Mouse (Mus musculus) frontal cortex, postnatal 10 days (tissue): ENCODE measurements around the gene Tecpr2.

Experiments used
- DNase-seq, 2 experiments: peaks; one replicate each; pipeline ENCODE4 v3.0.0; 2022; ENCODE audit warnings: low spot score in 2 of 2, mixed read lengths in 1 of 2

Gene Tecpr2

DNA sequence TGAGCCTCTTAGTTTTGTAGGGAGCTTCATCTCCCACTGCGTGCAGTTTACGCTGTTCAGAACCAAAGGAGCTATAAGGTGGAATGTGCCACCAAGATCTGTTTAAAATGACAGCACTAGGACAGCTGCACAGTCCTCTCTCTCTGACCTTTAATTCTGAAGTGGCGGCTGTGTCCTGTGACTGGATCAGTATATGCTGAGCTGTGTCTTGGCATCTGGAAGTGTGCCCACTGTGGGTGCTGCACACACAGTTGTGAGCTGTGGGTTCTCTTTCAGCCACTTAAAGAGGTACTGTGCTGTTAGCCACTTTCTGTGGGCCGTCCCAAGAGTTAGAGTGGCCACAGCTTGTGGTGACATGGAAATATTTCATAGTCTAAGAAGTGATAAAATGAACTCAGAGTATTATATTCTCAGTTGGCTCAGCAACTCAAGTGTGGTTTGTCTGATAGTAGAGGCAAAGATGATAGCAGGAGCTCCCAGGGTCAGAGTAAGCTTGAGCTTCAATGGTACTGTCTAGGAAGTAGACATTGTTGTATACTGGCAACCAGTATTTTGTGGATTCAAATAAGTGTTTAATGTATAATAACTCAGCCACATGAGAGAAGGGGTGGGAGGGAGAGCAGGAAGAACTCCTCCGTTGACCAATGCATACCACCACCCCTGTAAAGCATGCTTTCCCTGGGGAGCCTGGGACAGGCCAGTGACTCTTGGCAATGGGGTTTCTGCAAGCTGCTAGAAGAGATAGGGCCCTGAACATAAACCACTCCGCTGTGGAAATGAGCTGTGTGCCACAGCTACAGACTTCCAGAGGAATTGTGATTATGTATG lies 59.2 kb downstream of the Tecpr2 start:
- no peak for DNase-seq

- no peak for DNase-seq
These were observed 59.8 kb downstream of the Tecpr2 start for GRCm38 (mm10) chr12:110948910-110949201.

DNA sequence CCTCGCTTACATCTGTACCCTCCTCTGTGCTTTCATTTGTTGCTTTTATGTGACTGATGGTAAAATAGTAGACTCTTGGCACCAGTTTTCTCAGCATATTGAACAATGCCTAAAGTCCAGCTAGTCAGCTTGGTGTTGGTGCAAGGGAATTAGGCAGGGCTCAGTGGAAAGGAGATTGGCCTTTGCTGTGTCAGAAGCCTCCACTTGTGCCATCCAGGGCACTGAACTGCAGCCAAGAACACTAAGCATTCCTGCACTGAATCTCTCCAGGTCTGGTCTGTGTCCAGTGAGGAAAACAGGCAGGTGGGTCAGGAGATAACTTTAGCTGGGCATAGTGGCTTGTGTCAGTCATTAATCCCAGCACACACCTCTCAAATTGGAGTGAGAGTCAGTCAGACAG lies 60.3 kb downstream of the Tecpr2 start:
- DNase-seq: no peak

DNA sequence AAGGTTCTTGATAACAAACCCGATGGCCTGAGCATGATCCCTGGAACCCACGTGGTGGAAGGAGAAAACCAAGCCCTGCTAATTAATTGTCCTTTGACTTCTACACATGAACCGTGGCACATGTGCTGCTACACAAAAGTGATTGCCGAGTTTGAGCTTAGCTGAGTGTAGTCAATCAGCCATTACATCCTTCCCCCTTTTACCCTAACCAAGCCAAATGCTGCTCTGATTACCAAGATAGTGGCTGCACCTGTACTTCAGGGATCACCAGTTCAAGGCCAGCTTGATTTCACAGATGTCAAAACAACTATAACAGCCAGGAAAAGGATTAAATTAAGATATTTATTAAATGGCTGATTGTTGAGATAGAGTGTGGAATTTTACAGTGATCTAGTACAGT lies 61.1 kb downstream of the Tecpr2 start:
- no peak for DNase-seq

DNA sequence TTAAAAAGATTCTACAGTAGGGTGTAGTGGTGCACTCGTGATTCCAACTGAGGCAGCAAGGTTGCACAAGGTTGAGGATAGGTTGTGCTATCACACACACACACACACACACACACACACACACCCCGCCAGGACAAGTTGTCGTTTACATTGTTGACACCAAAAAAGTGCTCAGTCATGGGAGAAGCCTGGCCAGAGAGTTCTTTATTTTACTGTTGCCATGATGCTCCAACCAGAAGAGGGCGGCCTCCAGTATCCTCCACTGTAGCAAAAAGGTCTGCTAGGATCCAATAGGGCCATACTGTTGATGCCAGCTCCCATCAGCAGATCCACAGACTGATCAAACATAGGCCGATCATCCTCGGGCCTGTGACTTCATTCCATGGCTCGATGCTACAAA lies 62.2 kb downstream of the Tecpr2 start:
- no peak for DNase-seq

DNA sequence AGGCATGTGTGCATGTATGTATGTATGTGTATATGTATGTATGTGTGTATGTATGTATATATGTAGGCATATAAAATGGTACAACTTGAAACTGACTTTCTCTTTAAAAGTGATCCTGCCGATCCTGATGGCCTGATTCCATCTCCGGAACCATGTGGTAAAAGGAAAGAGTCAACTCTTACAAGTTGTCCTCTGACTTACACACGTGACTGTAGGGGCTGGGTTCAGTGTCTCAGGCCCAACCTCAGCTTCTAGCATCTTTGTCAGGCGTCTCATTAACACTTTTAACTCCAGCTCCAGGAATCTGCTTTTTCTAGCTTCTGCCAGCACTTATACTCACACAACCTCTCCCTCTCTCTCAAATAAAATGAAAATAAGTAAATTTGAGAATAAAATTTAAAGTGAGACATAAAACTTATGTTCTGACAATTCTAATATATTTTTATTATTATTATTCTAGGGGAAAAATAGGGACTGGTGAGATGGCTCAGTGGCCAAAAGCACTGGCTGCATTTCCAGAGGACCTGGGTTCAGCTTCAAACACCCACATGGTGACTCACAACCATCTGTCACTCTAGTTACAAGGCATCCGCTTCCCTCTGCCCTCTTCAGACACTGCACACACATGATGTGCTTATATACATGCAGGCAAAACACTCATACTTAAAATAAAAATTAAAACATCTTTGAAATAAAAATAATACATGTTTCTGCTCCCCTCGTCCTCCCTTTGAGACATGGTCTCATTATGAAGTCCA lies 63.7 kb downstream of the Tecpr2 start:
- DNase-seq: no peak

- DNase-seq: no peak
These were observed 64.4 kb downstream of the Tecpr2 start for GRCm38 (mm10) chr12:110953443-110953842.

- no peak for DNase-seq
These were observed 64.8 kb downstream of the Tecpr2 start for GRCm38 (mm10) chr12:110953900-110954299.

DNA sequence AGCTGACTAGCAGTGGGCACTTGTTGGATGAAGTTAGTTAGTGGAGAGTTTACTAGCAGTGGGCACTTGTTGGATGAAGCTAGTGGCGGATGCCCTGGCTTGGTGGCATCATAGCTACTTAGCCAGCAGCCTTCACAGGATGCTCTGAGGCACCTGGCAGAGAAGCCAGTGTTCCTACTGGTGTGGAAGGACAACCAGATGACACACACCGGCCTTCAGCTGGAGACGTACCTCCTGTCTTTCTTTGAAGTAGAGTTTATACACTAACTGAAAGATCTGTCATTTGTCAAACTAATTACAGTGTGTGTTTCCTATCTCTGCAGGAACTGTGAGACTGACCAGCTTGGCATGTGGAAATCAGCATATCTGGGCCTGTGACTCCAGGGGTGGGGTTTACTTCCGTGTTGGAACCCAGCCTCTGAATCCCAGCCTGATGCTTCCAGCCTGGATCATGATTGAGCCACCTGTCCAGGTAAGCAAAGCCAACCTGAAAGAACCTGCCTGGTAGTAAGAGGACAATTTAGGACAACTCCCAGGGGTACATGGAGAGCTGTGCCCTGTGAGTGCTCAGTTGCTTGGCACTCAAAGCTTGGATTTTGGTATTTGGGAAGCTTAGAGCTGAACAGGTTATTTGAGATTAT lies 65.4 kb downstream of the Tecpr2 start:
- DNase-seq: no peak

GRCm38 (mm10) chr12:110961973-110962372 lies 72.9 kb downstream of the Tecpr2 start:
- no peak for DNase-seq

GRCm38 (mm10) chr12:110965500-110965899 lies 76.4 kb downstream of the Tecpr2 start:
- DNase-seq: no peak

DNA sequence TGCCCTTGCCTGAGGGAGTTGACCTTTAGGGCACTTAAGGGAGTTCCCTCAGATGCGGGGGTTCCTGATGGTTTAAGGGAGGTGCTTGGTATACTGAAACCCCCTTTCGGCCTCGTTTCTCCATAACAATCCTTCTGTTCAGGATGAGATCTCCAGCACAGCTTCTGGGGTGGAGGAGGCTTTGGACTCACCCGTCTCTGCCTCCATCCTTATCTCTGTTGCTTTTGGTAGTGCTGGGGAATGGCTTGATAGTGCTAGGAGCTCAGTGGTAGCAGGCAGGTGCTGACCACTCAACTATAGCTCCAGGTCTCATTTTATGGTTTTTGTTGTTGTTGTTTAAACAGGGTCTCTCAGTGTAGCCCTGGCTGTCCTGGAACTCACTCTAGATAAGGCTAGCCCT lies 77.0 kb downstream of the Tecpr2 start:
- DNase-seq: no peak

DNA sequence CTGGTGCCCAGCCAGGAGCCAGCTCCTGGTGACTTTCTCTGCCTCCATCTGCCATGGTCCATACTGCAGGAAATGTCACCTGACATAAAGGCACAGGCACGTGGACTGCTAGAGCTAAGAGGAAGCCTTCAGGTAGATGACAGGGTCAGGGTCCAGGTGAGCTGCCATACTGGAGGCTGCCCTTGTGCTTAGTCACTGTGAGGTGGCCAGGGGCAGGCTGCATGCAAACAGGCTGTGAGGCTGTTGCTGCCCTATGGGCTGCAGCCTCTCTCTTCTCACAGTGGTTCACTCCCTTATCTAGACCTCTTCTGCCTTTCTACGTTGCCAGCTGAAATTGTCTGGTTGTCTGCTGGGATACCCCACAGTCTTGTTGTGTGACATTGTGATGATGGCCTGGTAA lies 78.1 kb downstream of the Tecpr2 start:
- DNase-seq: no peak

GRCm38 (mm10) chr12:110970408-110970807 lies 81.3 kb downstream of the Tecpr2 start:
- no peak for DNase-seq

GRCm38 (mm10) chr12:110971972-110972371 lies 82.9 kb downstream of the Tecpr2 start:
- no peak for DNase-seq

DNA sequence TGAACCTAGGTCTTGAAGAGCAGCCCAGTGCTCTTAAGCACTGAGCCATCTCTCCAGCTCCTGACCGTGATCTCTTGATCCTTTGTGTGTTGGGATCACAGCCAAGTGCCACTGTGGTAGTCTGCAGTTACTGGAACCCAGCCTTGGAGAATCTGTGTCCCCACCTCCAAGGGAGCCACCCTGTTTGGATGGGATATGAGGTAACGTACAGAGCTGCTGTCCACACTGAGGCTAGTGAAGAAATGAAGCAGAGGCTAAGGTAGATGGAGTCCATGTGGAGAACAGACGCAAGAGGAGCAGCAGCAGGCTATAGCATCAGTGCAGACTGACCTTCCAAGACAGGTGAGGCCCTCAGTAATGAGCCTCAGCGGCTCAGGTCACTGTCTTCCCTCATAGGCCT lies 84.8 kb downstream of the Tecpr2 start:
- DNase-seq: no peak

DNA sequence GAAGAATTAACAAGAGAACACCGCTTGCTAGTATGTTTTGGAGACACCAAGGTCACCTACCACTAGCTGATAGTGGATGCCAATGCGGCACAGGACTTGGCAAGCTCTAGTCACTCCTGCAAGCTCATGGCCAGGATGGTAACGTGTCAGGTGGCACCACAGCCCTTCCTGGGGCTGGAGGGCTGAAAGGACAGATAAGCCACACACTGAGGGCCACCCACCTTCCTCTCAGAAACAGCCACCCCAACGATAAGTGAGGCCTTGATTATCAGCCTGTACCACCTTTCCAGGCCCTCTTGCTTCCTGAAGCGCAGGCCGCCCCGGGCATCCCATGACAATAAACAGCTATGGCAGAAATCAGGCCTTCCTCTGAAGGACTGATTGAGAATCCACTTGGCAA lies 85.2 kb downstream of the Tecpr2 start:
- DNase-seq: no peak

- no peak for DNase-seq
These were observed 85.7 kb downstream of the Tecpr2 start for GRCm38 (mm10) chr12:110974726-110975125.

- DNase-seq: no peak
These were observed 86.3 kb downstream of the Tecpr2 start for GRCm38 (mm10) chr12:110975385-110975784.

- no peak for DNase-seq
These were observed 86.9 kb downstream of the Tecpr2 start for GRCm38 (mm10) chr12:110975838-110976468.

- no peak for DNase-seq
These were observed 87.7 kb downstream of the Tecpr2 start for GRCm38 (mm10) chr12:110976589-110977344.

GRCm38 (mm10) chr12:110977345-110977733 lies 88.3 kb downstream of the Tecpr2 start:
- DNase-seq: no peak
